Mouse (Mus musculus) regulatory T cell (primary cell): Measurements from ENCODE around the gene Ubr4.

Source experiments
- in situ Hi-C: fragments of 300-600 bp; cut with MboI, MseI; formaldehyde crosslinking; loops from one replicate; pipeline ENCODE4 v1.15.1; 2025; ENCODE audit warnings: high pct_unique_total_duplicates

Gene Ubr4

GRCm38 (mm10) chr4:139481400-139481799 is 129.0 kb downstream of the Ubr4 start:
- in situ Hi-C loops: no loop called here

GRCm38 (mm10) chr4:139483461-139484105 is 131.2 kb downstream of the Ubr4 start:
- in situ Hi-C loops: no loop called here

- in situ Hi-C loops: no loop called here
These were observed 132.1 kb downstream of the Ubr4 start for GRCm38 (mm10) chr4:139484496-139484895.

- in situ Hi-C loops: no loop called here
These were observed 134.7 kb downstream of the Ubr4 start for GRCm38 (mm10) chr4:139487085-139487484.

GRCm38 (mm10) chr4:139488325-139488724 is 135.9 kb downstream of the Ubr4 start:
- in situ Hi-C loops: no loop called here

GRCm38 (mm10) chr4:139489946-139490345 is 137.5 kb downstream of the Ubr4 start:
- in situ Hi-C loops: no loop called here

- in situ Hi-C loops: no loop called here
These were observed 138.1 kb downstream of the Ubr4 start for GRCm38 (mm10) chr4:139490413-139491055.

GRCm38 (mm10) chr4:139491541-139492170 is 139.2 kb downstream of the Ubr4 start:
- in situ Hi-C loops: no loop called here

- in situ Hi-C loops: no loop called here
These were observed 139.9 kb downstream of the Ubr4 start for GRCm38 (mm10) chr4:139492258-139492833.

GRCm38 (mm10) chr4:139493227-139494025 is 141.0 kb downstream of the Ubr4 start:
- in situ Hi-C loops: no loop called here

GRCm38 (mm10) chr4:139500814-139501213 is 148.4 kb downstream of the Ubr4 start:
- in situ Hi-C loops: loop anchor here (25.0 kb wide), 1 partner anchor 361 kb away; no protein-coding TSS in a partner anchor

- in situ Hi-C loops: loop anchor here (25.0 kb wide), 1 partner anchor 361 kb away; no protein-coding TSS in a partner anchor
These were observed 149.3 kb downstream of the Ubr4 start for GRCm38 (mm10) chr4:139501702-139502101.

- in situ Hi-C loops: loop anchor here (25.0 kb wide), 1 partner anchor 358 kb away; no protein-coding TSS in a partner anchor
These were observed 151.5 kb downstream of the Ubr4 start for GRCm38 (mm10) chr4:139503919-139504318.

GRCm38 (mm10) chr4:139505716-139506115 is 153.3 kb downstream of the Ubr4 start:
- in situ Hi-C loops: loop anchor here (25.0 kb wide), 1 partner anchor 357 kb away; no protein-coding TSS in a partner anchor

GRCm38 (mm10) chr4:139506727-139507126 is 154.3 kb downstream of the Ubr4 start:
- in situ Hi-C loops: loop anchor here (25.0 kb wide), 1 partner anchor 356 kb away; no protein-coding TSS in a partner anchor

- in situ Hi-C loops: loop anchor here (25.0 kb wide), 1 partner anchor 353 kb away; no protein-coding TSS in a partner anchor
These were observed 156.7 kb downstream of the Ubr4 start for GRCm38 (mm10) chr4:139509069-139509468.

GRCm38 (mm10) chr4:139511557-139511956 is 159.1 kb downstream of the Ubr4 start:
- in situ Hi-C loops: loop anchor here (25.0 kb wide), 1 partner anchor 351 kb away; no protein-coding TSS in a partner anchor

- in situ Hi-C loops: loop anchor here (25.0 kb wide), 1 partner anchor 349 kb away; no protein-coding TSS in a partner anchor
These were observed 160.6 kb downstream of the Ubr4 start for GRCm38 (mm10) chr4:139512985-139513384.

- in situ Hi-C loops: loop anchor here (25.0 kb wide), 1 partner anchor 343 kb away; no protein-coding TSS in a partner anchor
These were observed 166.8 kb downstream of the Ubr4 start for GRCm38 (mm10) chr4:139519221-139519620.

- in situ Hi-C loops: loop anchor here (25.0 kb wide), 1 partner anchor 340 kb away; no protein-coding TSS in a partner anchor
These were observed 169.5 kb downstream of the Ubr4 start for GRCm38 (mm10) chr4:139521926-139522325.

GRCm38 (mm10) chr4:139526475-139526874 is 174.1 kb downstream of the Ubr4 start:
- in situ Hi-C loops: no loop called here
